Mouse (Mus musculus) embryonic facial prominence, embryonic 11.5 days (tissue): ENCODE data around the gene Slc38a2. TPM values are rescaled to one million over a fixed set of nuclear protein-coding genes. Genes with fewer than 3 reads are reported as not detected.

Experiments
- ATAC-seq: fragments of 200-750 bp; cut with Nextera tagmentation; replicated peaks from 2 replicates; pipeline ENCODE4 v1.8.0; 2017; ENCODE audit warnings: low read depth; ENCODE audit not compliant: insufficient number of reproducible peaks, low FRiP score, low TSS enrichment
- DNase-seq: peaks from one replicate; pipeline ENCODE4 v3.0.0-alpha.2; 2015; ENCODE audit warnings: low spot score
- H3K27ac ChIP-seq: fragments of 300-500 bp; sonication (generic); replicated peaks from 2 replicates; pipeline ENCODE4 v1.5.1; 2014; ENCODE audit warnings: mild to moderate bottlenecking, low read depth, low read length, control low read depth
- H3K27me3 ChIP-seq: fragments of 300-500 bp; sonication (generic); 2 replicates; pipeline ENCODE4 v1.6.1; 2014; ENCODE audit warnings: mild to moderate bottlenecking, low read length, moderate library complexity, mixed read lengths; ENCODE audit not compliant: control insufficient read depth, insufficient read depth
- H3K36me3 ChIP-seq: fragments of 300-500 bp; sonication (generic); replicated peaks from 2 replicates; pipeline ENCODE4 v1.6.1; 2014; ENCODE audit warnings: low read depth, mild to moderate bottlenecking, low read length, moderate library complexity, mixed read lengths; ENCODE audit not compliant: control insufficient read depth, insufficient read depth
- H3K4me1 ChIP-seq: fragments of 300-500 bp; sonication (generic); 2 replicates; pipeline ENCODE4 v1.6.1; 2014; ENCODE audit warnings: low read length, mixed read lengths; ENCODE audit not compliant: control insufficient read depth, insufficient read depth
- H3K4me2 ChIP-seq: fragments of 300-500 bp; sonication (generic); 2 replicates; pipeline ENCODE4 v1.6.1; 2014; ENCODE audit warnings: low read depth, mild to moderate bottlenecking, control low read depth, low read length, moderate library complexity
- H3K4me3 ChIP-seq: fragments of 300-500 bp; sonication (generic); 2 replicates; pipeline ENCODE4 v1.5.1; 2014; ENCODE audit warnings: low read depth, low read length, control low read depth
- H3K9ac ChIP-seq: fragments of 300-500 bp; sonication (generic); replicated peaks from 2 replicates; pipeline ENCODE4 v1.6.1; 2014; ENCODE audit warnings: mild to moderate bottlenecking, control low read depth, low read length
- H3K9me3 ChIP-seq: fragments of 300-500 bp; sonication (generic); replicated peaks from 2 replicates; pipeline ENCODE4 v1.6.1; 2016; ENCODE audit warnings: mild to moderate bottlenecking, low read length, inconsistent platforms, mixed read lengths; ENCODE audit not compliant: control insufficient read depth
- WGBS: fragments of 180-500 bp; shearing (Covaris S2); extraction: QIAGEN DNeasy Blood & Tissue Kit; methylation state at CpG from one replicate; pipeline ENCODE4 v1.1.7; 2014; 5-methylcytosine and 5-hydroxymethylcytosine counted together
- polyA plus RNA-seq: library from polyadenylated mRNA; unstranded; fragments of >200 nt; fragmentation: Nextera tagmentation; extraction: Ambion mirVana; gene quantifications from 2 replicates; pipeline ENCODE4 v1.2.1, GENCODE M21; 2014

The Slc38a2 gene
- polyA plus RNA-seq, 1 experiment from 2014 or later = 255 TPM

DNA sequence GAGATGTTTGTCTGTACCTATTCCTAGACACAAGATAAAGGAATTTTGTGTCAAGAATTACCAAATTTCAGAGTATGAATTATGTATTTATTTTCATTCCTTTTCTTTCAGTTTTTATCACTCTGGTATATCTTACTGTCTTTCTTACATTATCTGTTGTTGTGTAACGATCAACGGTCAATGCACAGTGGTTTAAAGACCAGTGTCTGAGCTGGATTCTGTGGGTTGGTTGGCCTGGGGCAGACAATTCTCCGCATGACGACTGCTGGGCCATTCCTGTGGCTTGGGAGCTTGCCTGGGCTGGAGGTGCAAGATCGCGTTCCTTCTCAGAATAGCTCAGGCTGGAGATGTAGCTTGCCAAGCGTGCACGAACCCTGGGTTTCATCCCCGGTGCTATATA is 30.3 kb upstream of the Slc38a2 start:
- DNase-seq (no peak), ATAC-seq (no peak)
- Histone ChIP-seq H3K9me3 (no peaks in the 10 kb centered on the region), H3K27ac (no peak overlapping the region), H3K27me3 (no peaks in the 10 kb centered on the region), H3K4me2 (no peak overlapping the region), H3K4me1 (no peaks in the 10 kb centered on the region), H3K4me3 (no peak overlapping the region), H3K9ac (no peak overlapping the region), H3K36me3 (no peaks in the 10 kb centered on the region)
- 91% methylated on average over 9 of the region's 9 CpGs for WGBS

GRCm38 (mm10) chr15:96728993-96729392 is 29.5 kb upstream of the Slc38a2 start:
- H3K27ac ChIP-seq = no peak overlapping the region
- H3K36me3 ChIP-seq = no peaks in the 10 kb centered on the region
- no peak overlapping the region for H3K4me3 ChIP-seq
- H3K4me1 ChIP-seq = no peaks in the 10 kb centered on the region
- no peak for DNase-seq
- no peak for ATAC-seq
- H3K27me3 ChIP-seq = no peaks in the 10 kb centered on the region
- WGBS = 75% methylated on average over 10 of the region's 10 CpGs
- H3K9me3 ChIP-seq = no peaks in the 10 kb centered on the region
- H3K4me2 ChIP-seq = no peak overlapping the region
- H3K9ac ChIP-seq = no peak overlapping the region

DNA sequence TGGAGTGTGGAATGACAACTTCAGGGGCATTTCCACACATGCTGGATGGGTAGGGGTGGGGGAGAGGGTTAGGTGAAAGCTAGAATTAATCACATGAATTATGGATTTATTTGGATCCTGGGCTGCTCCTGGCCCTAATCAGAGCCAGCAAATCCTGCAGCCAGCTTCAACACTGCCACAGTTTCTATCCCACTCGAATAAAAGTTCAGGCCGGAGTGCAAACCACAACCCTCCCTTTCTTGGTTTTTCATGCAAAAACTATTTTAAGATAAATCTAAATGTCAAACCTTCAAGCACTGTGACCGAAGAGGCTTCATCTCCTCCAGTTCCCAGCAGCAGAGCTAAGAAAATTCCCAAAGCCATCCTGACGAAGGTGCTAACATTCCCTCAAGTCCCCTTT is 28.8 kb upstream of the Slc38a2 start:
- no peak overlapping the region for H3K9ac ChIP-seq
- H3K4me1 ChIP-seq = no peaks in the 10 kb centered on the region
- no peak overlapping the region for H3K4me3 ChIP-seq
- ATAC-seq (no peak), DNase-seq (no peak)
- no peaks in the 10 kb centered on the region for H3K9me3 ChIP-seq
- no peaks in the 10 kb centered on the region for H3K27me3 ChIP-seq
- H3K36me3 ChIP-seq = no peaks in the 10 kb centered on the region
- H3K27ac ChIP-seq = no peak overlapping the region
- WGBS = 78% methylated on average over 4 of the region's 4 CpGs
- H3K4me2 ChIP-seq = no peak overlapping the region

- Histone ChIP-seq H3K27me3 (no peaks in the 10 kb centered on the region), H3K4me2 (no peak overlapping the region), H3K9ac (no peak overlapping the region), H3K27ac (no peak overlapping the region), H3K4me3 (no peak overlapping the region), H3K4me1 (no peaks in the 10 kb centered on the region), H3K36me3 (no peaks in the 10 kb centered on the region), H3K9me3 (no peaks in the 10 kb centered on the region)
- ATAC-seq = no peak
- no peak for DNase-seq
Observed at GRCm38 (mm10) chr15:96724506-96724905, 25.0 kb upstream of the Slc38a2 start.

DNA sequence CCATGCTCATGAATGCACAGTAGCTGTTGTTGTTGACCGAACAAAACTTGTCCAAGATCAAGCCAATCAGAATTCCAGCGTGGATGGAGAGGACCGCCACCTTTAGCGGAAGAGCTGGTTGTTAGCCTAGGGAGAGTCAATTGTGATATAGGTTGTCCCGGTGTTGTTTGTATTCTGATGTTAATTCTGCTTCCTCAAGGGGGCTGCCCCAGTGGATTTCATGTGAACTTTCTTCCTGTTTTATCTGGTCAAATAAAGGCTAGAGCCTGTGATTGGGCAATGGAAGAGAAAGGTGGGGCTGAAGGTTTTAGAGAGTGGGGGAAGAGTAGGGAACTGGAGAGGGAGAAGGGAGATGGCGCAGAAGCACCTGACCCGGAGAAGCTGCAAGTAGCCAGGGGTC is 22.7 kb upstream of the Slc38a2 start:
- WGBS = 75% methylated on average over 7 of the region's 7 CpGs
- no peaks in the 10 kb centered on the region for H3K27me3 ChIP-seq
- no peaks in the 10 kb centered on the region for H3K9me3 ChIP-seq
- no peak overlapping the region for H3K4me2 ChIP-seq
- no peak overlapping the region for H3K27ac ChIP-seq
- no peak for ATAC-seq
- no peak for DNase-seq
- H3K36me3 ChIP-seq = no peaks in the 10 kb centered on the region
- no peaks in the 10 kb centered on the region for H3K4me1 ChIP-seq
- no peak overlapping the region for H3K9ac ChIP-seq
- H3K4me3 ChIP-seq = no peak overlapping the region

DNA sequence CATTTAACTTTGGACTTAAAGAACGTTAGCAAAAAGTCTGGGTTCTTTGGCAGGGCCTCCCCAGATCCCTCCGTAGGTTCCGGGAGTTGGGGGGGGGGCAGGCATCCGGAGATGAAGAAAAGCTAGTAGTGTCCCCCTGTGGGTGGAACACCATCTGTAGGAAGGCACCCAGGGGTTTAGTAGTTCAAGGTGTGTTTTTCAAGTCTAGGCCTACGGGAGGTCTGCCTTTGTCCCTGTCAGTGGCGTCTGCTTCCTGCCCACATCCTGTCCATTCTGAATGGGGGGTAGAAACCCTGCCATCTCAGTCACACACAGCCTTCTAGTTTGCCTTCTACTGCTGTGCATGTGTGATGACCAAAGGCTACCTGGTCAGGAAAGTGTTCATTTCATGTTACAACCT is 20.6 kb upstream of the Slc38a2 start:
- 90% methylated on average over 6 of the region's 6 CpGs for WGBS

GRCm38 (mm10) chr15:96718466-96718865 is 18.9 kb upstream of the Slc38a2 start:
- 78% methylated on average over 7 of the region's 7 CpGs for WGBS
- ATAC-seq (no peak), DNase-seq (no peak)
- H3K4me3 ChIP-seq = no peak overlapping the region
- no peaks in the 10 kb centered on the region for H3K9me3 ChIP-seq
- H3K27ac ChIP-seq = no peak overlapping the region
- H3K9ac ChIP-seq = no peak overlapping the region
- H3K4me1 ChIP-seq = no peaks in the 10 kb centered on the region
- no peak overlapping the region for H3K4me2 ChIP-seq
- no peaks in the 10 kb centered on the region for H3K27me3 ChIP-seq
- H3K36me3 ChIP-seq = no peaks in the 10 kb centered on the region

More for the DNA sequence above, 20.6 kb upstream of the Slc38a2 start:
- no peak overlapping the region for H3K4me2 ChIP-seq
- DNase-seq = no peak
- no peaks in the 10 kb centered on the region for H3K36me3 ChIP-seq
- H3K9me3 ChIP-seq = no peaks in the 10 kb centered on the region
- no peaks in the 10 kb centered on the region for H3K4me1 ChIP-seq
- no peak overlapping the region for H3K9ac ChIP-seq
- no peak overlapping the region for H3K4me3 ChIP-seq
- H3K27ac ChIP-seq = no peak overlapping the region
- ATAC-seq = no peak
- H3K27me3 ChIP-seq = no peaks in the 10 kb centered on the region

GRCm38 (mm10) chr15:96717181-96717580 is 17.7 kb upstream of the Slc38a2 start:
- no peak for ATAC-seq
- H3K27ac ChIP-seq = no peak overlapping the region
- no peak for DNase-seq
- no peak overlapping the region for H3K9ac ChIP-seq
- no peaks in the 10 kb centered on the region for H3K27me3 ChIP-seq
- no peaks in the 10 kb centered on the region for H3K36me3 ChIP-seq
- H3K9me3 ChIP-seq = no peaks in the 10 kb centered on the region
- H3K4me1 ChIP-seq = no peaks in the 10 kb centered on the region
- 40% methylated on average over 3 of the region's 3 CpGs for WGBS
- H3K4me2 ChIP-seq = no peak overlapping the region
- H3K4me3 ChIP-seq = no peak overlapping the region
